Mouse (Mus musculus): ENCODE results near the gene Gga3. TPM values are rescaled to one million over a fixed set of nuclear protein-coding genes. Genes with fewer than 3 reads are reported as not detected.

Gene Gga3
- polyA plus RNA-seq, 1 experiment from 2014 or later = 25.7 TPM

GRCm38 (mm10) chr11:115639540-115639939, 35.7 kb upstream of the Gga3 start:
- peaks cover 13% of the 10 kb centered on the region for H3K36me3 ChIP-seq
- H3K27ac ChIP-seq = no peak overlapping the region
- DNase-seq (ENCODE audit: low spot score) = no peak
- H3K4me3 ChIP-seq = no peak overlapping the region
- peaks cover 10% of the 10 kb centered on the region; the same call in 1 of the 2 replicates for H3K4me1 ChIP-seq
- no peaks in the 10 kb centered on the region for H3K27me3 ChIP-seq (ENCODE audit: insufficient read depth, poor library complexity, severe bottlenecking)
- no peaks in the 10 kb centered on the region for H3K9me3 ChIP-seq
- WGBS = 83% methylated on average over 4 of the region's 4 CpGs

GRCm38 (mm10) chr11:115638498-115639409, 34.9 kb upstream of the Gga3 start:
- WGBS = 62% methylated on average over 5 of the region's 5 CpGs
- Histone ChIP-seq H3K27ac (no peak overlapping the region), H3K4me1 (peaks cover 10% of the 10 kb centered on the region; the same call in 1 of the 2 replicates)

GRCm38 (mm10) chr11:115636960-115637359, 33.1 kb upstream of the Gga3 start:
- no peaks in the 10 kb centered on the region for H3K9me3 ChIP-seq
- no peak overlapping the region for H3K27ac ChIP-seq
- H3K27me3 ChIP-seq (ENCODE audit: insufficient read depth, poor library complexity, severe bottlenecking) = no peaks in the 10 kb centered on the region
- peaks cover 10% of the 10 kb centered on the region; the same call in 1 of the 2 replicates for H3K4me1 ChIP-seq
- DNase-seq (ENCODE audit: low spot score) = no peak
- no peak overlapping the region for H3K4me3 ChIP-seq
- 74% methylated on average over 3 of the region's 3 CpGs for WGBS
- no peaks in the 10 kb centered on the region for H3K36me3 ChIP-seq

More at GRCm38 (mm10) chr11:115638498-115639409, 34.9 kb upstream of the Gga3 start:
- DNase-seq (ENCODE audit: low spot score) = no peak
- Histone ChIP-seq H3K27me3 (ENCODE audit: insufficient read depth, poor library complexity, severe bottlenecking) (no peaks in the 10 kb centered on the region), H3K4me3 (no peak overlapping the region), H3K36me3 (peaks cover 9% of the 10 kb centered on the region; the same call in 1 of the 2 replicates), H3K9me3 (no peaks in the 10 kb centered on the region)

- Histone ChIP-seq H3K27ac (no peak overlapping the region), H3K9me3 (no peaks in the 10 kb centered on the region), H3K4me1 (0 out of 2 replicates have a peak, but pooled peaks cover 6% of the 10 kb centered on the region), H3K4me3 (no peak overlapping the region), H3K36me3 (no peaks in the 10 kb centered on the region), H3K27me3 (ENCODE audit: insufficient read depth, poor library complexity, severe bottlenecking) (no peaks in the 10 kb centered on the region)
- DNase-seq (ENCODE audit: low spot score) = no peak
- WGBS = 73% methylated on average over 8 of the region's 8 CpGs
These were observed 31.6 kb upstream of the Gga3 start for GRCm38 (mm10) chr11:115635484-115635883.

- WGBS = 78% methylated on average over 8 of the region's 8 CpGs
- H3K27me3 ChIP-seq (ENCODE audit: insufficient read depth, poor library complexity, severe bottlenecking) = no peaks in the 10 kb centered on the region
- H3K4me1 ChIP-seq = 0 out of 2 replicates have a peak, but pooled peaks cover 6% of the 10 kb centered on the region
These were observed 31.2 kb upstream of the Gga3 start for GRCm38 (mm10) chr11:115635041-115635440.

GRCm38 (mm10) chr11:115634109-115634508, 30.3 kb upstream of the Gga3 start:
- 0 out of 2 replicates have a peak, but pooled peaks cover 2% of the 10 kb centered on the region for H3K4me1 ChIP-seq
- H3K36me3 ChIP-seq = no peaks in the 10 kb centered on the region
- no peaks in the 10 kb centered on the region for H3K9me3 ChIP-seq
- H3K27me3 ChIP-seq (ENCODE audit: insufficient read depth, poor library complexity, severe bottlenecking) = no peaks in the 10 kb centered on the region
- H3K27ac ChIP-seq = no peak overlapping the region; the same call in 1 of the 2 replicates
- H3K4me3 ChIP-seq = no peak overlapping the region
- DNase-seq (ENCODE audit: low spot score) = no peak
- 74% methylated on average over 4 of the region's 4 CpGs for WGBS

More at GRCm38 (mm10) chr11:115635041-115635440, 31.2 kb upstream of the Gga3 start:
- Histone ChIP-seq H3K36me3 (no peaks in the 10 kb centered on the region), H3K27ac (no peak overlapping the region), H3K9me3 (no peaks in the 10 kb centered on the region), H3K4me3 (no peak overlapping the region)
- no peak for DNase-seq (ENCODE audit: low spot score)

- 82% methylated on average over 10 of the region's 10 CpGs for WGBS
- no peak for DNase-seq (ENCODE audit: low spot score)
- no peaks in the 10 kb centered on the region for H3K36me3 ChIP-seq
- H3K27ac ChIP-seq = no peak overlapping the region
- no peaks in the 10 kb centered on the region for H3K9me3 ChIP-seq
- H3K4me1 ChIP-seq = no peaks in the 10 kb centered on the region
- H3K4me3 ChIP-seq = no peak overlapping the region
- no peaks in the 10 kb centered on the region for H3K27me3 ChIP-seq (ENCODE audit: insufficient read depth, poor library complexity, severe bottlenecking)
These were observed 29.0 kb upstream of the Gga3 start for GRCm38 (mm10) chr11:115632862-115633261.

- Histone ChIP-seq H3K27ac (no peak overlapping the region), H3K4me1 (no peaks in the 10 kb centered on the region), H3K4me3 (no peak overlapping the region), H3K36me3 (no peaks in the 10 kb centered on the region), H3K9me3 (no peaks in the 10 kb centered on the region), H3K27me3 (ENCODE audit: insufficient read depth, poor library complexity, severe bottlenecking) (no peaks in the 10 kb centered on the region)
- WGBS = 75% methylated on average over 7 of the region's 7 CpGs
- DNase-seq (ENCODE audit: low spot score) = no peak
These were observed 28.4 kb upstream of the Gga3 start for GRCm38 (mm10) chr11:115632247-115632646.

GRCm38 (mm10) chr11:115631505-115631890, 27.6 kb upstream of the Gga3 start:
- no peak for DNase-seq (ENCODE audit: low spot score)
- Histone ChIP-seq H3K36me3 (no peaks in the 10 kb centered on the region), H3K4me3 (no peak overlapping the region), H3K9me3 (no peaks in the 10 kb centered on the region), H3K27ac (0 out of 2 replicates have a peak overlapping the region, but pooled peaks have one; percentile 47), H3K27me3 (ENCODE audit: insufficient read depth, poor library complexity, severe bottlenecking) (no peaks in the 10 kb centered on the region), H3K4me1 (no peaks in the 10 kb centered on the region; the same call in 1 of the 2 replicates)
- WGBS = 17% methylated on average over 3 of the region's 3 CpGs

- Histone ChIP-seq H3K27ac (peak overlapping the region; percentile 47; the same call in 1 of the 2 replicates), H3K36me3 (no peaks in the 10 kb centered on the region), H3K9me3 (no peaks in the 10 kb centered on the region), H3K4me1 (no peaks in the 10 kb centered on the region; the same call in 1 of the 2 replicates), H3K27me3 (ENCODE audit: insufficient read depth, poor library complexity, severe bottlenecking) (no peaks in the 10 kb centered on the region), H3K4me3 (0 out of 2 replicates have a peak overlapping the region, but pooled peaks have one; percentile 8)
- WGBS = 51% methylated on average over 16 of the region's 16 CpGs
- no peak for DNase-seq (ENCODE audit: low spot score)
These were observed 27.0 kb upstream of the Gga3 start for GRCm38 (mm10) chr11:115630532-115631504.

GRCm38 (mm10) chr11:115629734-115630531, 26.1 kb upstream of the Gga3 start:
- Histone ChIP-seq H3K27ac (no peak overlapping the region), H3K36me3 (peaks cover 2% of the 10 kb centered on the region; the same call in 1 of the 2 replicates), H3K9me3 (no peaks in the 10 kb centered on the region), H3K4me3 (no peak overlapping the region), H3K4me1 (no peaks in the 10 kb centered on the region; the same call in 1 of the 2 replicates), H3K27me3 (ENCODE audit: insufficient read depth, poor library complexity, severe bottlenecking) (no peaks in the 10 kb centered on the region)
- DNase-seq (ENCODE audit: low spot score) = no peak
- 85% methylated on average over 13 of the region's 13 CpGs for WGBS
